Mouse (Mus musculus) olfactory bulb, adult 2 months (tissue): ENCODE results near the gene Cacna1c.

Experiments used
- CTCF ChIP-seq: fragments of 200-500 bp; IDR thresholded peaks from 2 replicates; pipeline ENCODE4 v1.5.1; 2012; ENCODE audit warnings: low read depth, mild to moderate bottlenecking, low read length, moderate library complexity; ENCODE audit not compliant: insufficient read depth
- POLR2A ChIP-seq: fragments of 200-500 bp; IDR thresholded peaks from 2 replicates; pipeline ENCODE4 v1.6.1; 2012; ENCODE audit warnings: mild to moderate bottlenecking, low read depth, low read length, moderate library complexity; ENCODE audit not compliant: insufficient read depth

DNA sequence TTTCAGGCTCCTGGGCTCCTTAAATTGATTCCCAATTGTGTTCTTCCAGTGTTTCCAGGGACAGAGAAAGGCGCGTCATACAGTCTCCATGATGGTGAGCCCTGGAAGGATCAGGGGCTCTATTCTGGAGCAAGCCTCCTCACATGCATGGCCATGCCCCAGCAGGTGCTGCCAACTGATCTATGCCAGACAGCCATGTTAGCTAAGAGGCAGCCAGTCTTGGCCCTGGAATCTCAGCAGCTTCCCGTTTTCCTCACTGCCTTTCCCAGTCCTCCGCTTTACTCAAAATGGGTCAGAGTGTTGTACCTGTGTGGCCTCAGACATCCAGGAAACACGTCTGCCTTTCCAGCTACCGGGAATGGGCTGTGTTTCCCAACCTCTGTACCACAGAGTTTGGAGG is 29.5 kb upstream of the Cacna1c start:
- TF ChIP-seq POLR2A: no peak
- TF ChIP-seq CTCF: no peak
